Mouse (Mus musculus) kidney, adult 2 months (tissue): ENCODE data around the gene B3glct.

Experiments used
- CTCF ChIP-seq: fragments of 200-500 bp; conservative IDR thresholded peaks from 2 replicates; pipeline ENCODE4 v1.5.1; 2011; ENCODE audit warnings: low read depth, mild to moderate bottlenecking, control low read depth, low read length, moderate library complexity, mixed read lengths; ENCODE audit not compliant: insufficient read depth, insufficient read length
- POLR2A ChIP-seq: fragments of 200-500 bp; IDR thresholded peaks from one replicate; pipeline ENCODE4 v1.6.1; 2011; ENCODE audit warnings: low read depth, low read length, control low read depth

DNA sequence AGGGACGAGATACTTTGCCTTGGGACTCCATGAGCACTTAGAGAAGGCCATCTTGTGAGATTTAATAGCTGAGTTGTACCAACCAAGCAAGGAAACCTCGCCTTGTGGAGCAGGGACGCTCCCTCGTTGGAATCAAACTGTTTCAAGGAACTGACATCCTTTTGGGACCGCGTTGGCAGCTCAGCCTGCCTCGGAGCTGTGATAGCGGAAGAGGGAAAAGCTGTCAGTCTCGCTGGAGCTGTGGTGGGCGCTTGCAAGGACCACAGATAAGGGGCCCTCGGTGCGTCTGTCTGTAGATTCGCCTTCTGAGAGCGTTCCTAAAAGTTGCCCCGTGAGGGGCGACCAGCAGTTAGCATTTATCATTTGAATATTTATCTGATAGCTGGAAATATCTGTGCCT is 35.8 kb downstream of the B3glct start:
- no peak for TF ChIP-seq CTCF
- TF ChIP-seq POLR2A: no peak
